Mouse (Mus musculus) liver, adult 2 months (tissue): ENCODE data around the gene Ankrd31. TPM values are rescaled to one million over a fixed set of nuclear protein-coding genes. Genes with fewer than 3 reads are reported as not detected.

ENCODE experiments used
- DNase-seq: peaks from one replicate; pipeline ENCODE4 v3.0.0-alpha.2; 2011; ENCODE audit warnings: low read depth, low spot score; ENCODE audit errors: extremely low read depth
- H3K27ac ChIP-seq: fragments of 200-500 bp; replicated peaks from 2 replicates; pipeline ENCODE4 v1.5.1; 2012; ENCODE audit warnings: low read depth, mild to moderate bottlenecking, control low read depth, inconsistent platforms, low read length; ENCODE audit not compliant: insufficient read depth
- H3K27me3 ChIP-seq: fragments of 200-500 bp; 2 replicates; pipeline ENCODE4 v1.6.1; 2012; ENCODE audit warnings: mild to moderate bottlenecking, moderate library complexity, low read length, inconsistent platforms; ENCODE audit not compliant: control insufficient read depth, insufficient read depth
- H3K36me3 ChIP-seq: fragments of 200-500 bp; 2 replicates; pipeline ENCODE4 v1.6.1; 2012; ENCODE audit warnings: low read length, inconsistent platforms; ENCODE audit not compliant: control insufficient read depth, insufficient read depth
- H3K4me1 ChIP-seq: fragments of 200-500 bp; 2 replicates; pipeline ENCODE4 v1.6.1; 2011; ENCODE audit warnings: low read length; ENCODE audit not compliant: control insufficient read depth, insufficient read depth
- H3K4me3 ChIP-seq: fragments of 200-500 bp; 2 replicates; pipeline ENCODE4 v1.5.1; 2011; ENCODE audit warnings: low read depth, mild to moderate bottlenecking, control low read depth, low read length, moderate library complexity; ENCODE audit not compliant: insufficient read depth
- H3K79me2 ChIP-seq: fragments of 200-500 bp; 2 replicates; pipeline ENCODE4 v1.6.1; 2012; ENCODE audit warnings: inconsistent platforms, mild to moderate bottlenecking, low read length, moderate library complexity; ENCODE audit not compliant: control insufficient read depth, insufficient read depth
- H3K9ac ChIP-seq: fragments of 200-500 bp; 2 replicates; pipeline ENCODE4 v1.6.1; 2012; ENCODE audit warnings: low read depth, mild to moderate bottlenecking, control low read depth, inconsistent platforms, low read length
- CTCF ChIP-seq: fragments of 200-500 bp; IDR thresholded peaks from 2 replicates; pipeline ENCODE4 v1.5.1; 2011; ENCODE audit warnings: low read depth, low read length, control low read depth
- POLR2A ChIP-seq: fragments of 200-500 bp; IDR thresholded peaks from 2 replicates; pipeline ENCODE4 v1.6.1; 2011; ENCODE audit warnings: low read length, control low read depth; ENCODE audit not compliant: insufficient read depth; ENCODE audit errors: extremely low read depth
- WGBS: fragments of 180-500 bp; shearing (Covaris S2); methylation state at CpG from one replicate; pipeline ENCODE4 v1.1.7; 2018; 5-methylcytosine and 5-hydroxymethylcytosine counted together
- polyA plus RNA-seq: library from polyadenylated mRNA; depleted of rRNA; stranded (reverse); fragments of >200 nt; gene quantifications from 2 replicates; pipeline ENCODE4 v1.2.3, GENCODE M21; 2012
- total RNA-seq: library from RNA; depleted of rRNA; stranded (reverse); fragments of >200 nt; gene quantifications from 2 replicates; pipeline ENCODE4 v1.2.3, GENCODE M21; 2014

Ankrd31 gene
- total and polyA plus RNA-seq, 2 experiments, result not detected

DNA sequence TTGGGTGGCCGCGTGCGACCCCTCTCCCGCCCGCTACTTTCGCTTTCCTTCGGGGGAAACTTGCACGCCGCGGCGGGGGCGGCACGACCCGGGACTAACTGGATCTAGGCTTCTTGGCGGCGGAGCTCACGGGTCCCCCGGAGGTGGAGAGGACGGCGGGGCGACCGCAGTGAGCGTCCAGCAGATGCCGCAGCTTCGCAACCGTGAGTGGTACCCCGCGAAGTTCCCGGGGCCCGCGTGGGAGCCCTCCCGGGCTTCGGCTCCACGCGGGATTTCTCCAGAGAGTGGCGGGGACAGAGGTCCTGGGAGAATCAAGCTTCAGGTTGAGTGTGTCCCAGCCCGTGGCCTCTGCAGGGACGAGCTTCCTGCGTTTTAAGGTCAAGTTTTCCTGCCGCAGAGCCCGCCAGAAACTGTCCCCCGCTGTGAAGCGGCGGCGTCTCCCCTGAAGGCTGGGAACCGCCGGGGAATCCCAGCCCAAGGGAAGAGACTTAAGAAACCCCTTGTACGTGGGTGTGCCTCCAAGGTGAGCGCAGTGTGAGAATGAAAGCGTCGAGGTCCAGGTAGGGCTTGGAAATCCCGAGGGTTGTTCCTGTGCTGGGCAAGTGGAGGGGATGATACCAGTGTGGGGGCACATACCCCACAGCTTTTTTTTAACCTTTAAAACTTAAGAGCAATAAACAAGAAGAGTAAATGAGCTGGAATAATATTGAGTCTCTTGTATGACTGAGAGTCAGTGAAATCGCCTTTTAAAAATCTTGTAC, 177.1 kb downstream of the Ankrd31 start:
- H3K27me3 ChIP-seq, result no peaks in the 10 kb centered on the region
- peaks cover 7% of the 10 kb centered on the region for H3K4me1 ChIP-seq
- H3K4me3 ChIP-seq, result peak overlapping the region; percentile 77
- H3K79me2 ChIP-seq, result no peaks in the 10 kb centered on the region
- H3K9ac ChIP-seq, result peak overlapping the region; percentile 88
- H3K27ac ChIP-seq, result no peak overlapping the region
- TF ChIP-seq POLR2A (no peak), CTCF (no peak)
- 1% methylated on average over 53 of the region's 53 CpGs for WGBS
- peak; percentile 5 for DNase-seq
- no peaks in the 10 kb centered on the region for H3K36me3 ChIP-seq

DNA sequence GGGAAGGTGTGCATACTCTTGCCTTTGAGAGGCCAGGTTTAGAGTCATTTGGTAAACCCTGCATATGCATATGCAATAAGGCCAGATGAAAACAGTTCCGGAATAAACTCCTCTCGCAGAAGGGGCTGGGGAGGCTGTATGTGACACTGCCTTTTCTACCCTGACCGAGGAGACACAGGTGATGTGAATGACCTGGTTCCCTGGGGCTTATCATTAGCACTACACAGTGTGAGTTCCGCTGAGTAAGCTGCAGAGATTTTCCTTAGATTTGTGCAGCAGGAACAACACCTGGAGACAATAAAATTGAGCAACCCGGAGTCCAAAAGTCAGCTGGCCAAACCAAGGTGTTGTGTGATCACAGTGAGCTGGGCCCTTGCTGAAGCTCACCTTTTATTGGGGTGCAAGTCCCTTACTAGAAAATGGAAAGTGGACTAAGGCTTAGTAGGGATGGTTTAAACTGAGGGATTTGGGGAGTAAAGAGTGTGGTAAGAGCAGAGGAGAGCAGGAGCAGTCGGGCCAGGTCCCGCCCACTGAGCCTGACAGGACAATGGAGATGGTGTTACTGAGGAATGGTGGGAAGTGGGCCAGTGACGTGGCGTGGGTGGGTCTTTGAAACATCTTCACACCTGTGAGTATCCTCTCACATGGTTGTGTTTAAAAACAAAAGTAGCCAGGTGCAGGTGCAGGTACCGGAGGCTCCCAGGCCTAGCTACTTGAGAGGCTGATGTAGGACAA, 178.1 kb downstream of the Ankrd31 start:
- Histone ChIP-seq H3K27me3 (no peaks in the 10 kb centered on the region), H3K27ac (no peak overlapping the region), H3K36me3 (no peaks in the 10 kb centered on the region), H3K4me1 (peaks cover 7% of the 10 kb centered on the region), H3K79me2 (no peaks in the 10 kb centered on the region), H3K4me3 (no peak overlapping the region), H3K9ac (no peak overlapping the region)
- WGBS, result 65% methylated on average over 10 of the region's 10 CpGs
- TF ChIP-seq CTCF, result no peak
- TF ChIP-seq POLR2A, result no peak
- peak; percentile 61 for DNase-seq

DNA sequence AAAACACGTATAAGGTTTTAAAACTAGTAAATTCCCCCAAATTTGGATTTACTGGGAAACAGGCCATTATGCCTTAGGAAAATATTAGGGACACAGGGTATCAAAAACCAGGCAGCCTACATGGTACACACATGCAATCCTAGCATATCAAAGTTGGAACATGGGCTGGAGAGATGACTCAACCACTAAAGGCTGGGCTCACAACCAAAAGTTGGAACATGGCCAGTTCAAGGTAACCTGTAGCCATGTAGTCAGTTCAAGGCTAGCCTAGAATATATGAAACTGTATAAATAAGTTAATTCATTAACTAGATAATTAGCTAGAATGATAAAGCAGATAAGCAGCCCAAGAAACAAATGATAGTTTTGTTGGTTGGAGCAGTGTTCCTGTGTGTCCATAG, 179.7 kb downstream of the Ankrd31 start:
- Histone ChIP-seq H3K27me3 (no peaks in the 10 kb centered on the region), H3K27ac (no peak overlapping the region), H3K36me3 (no peaks in the 10 kb centered on the region), H3K9ac (no peak overlapping the region), H3K79me2 (no peaks in the 10 kb centered on the region), H3K4me3 (no peak overlapping the region), H3K4me1 (peaks cover 7% of the 10 kb centered on the region)
- peak; percentile 24 for DNase-seq
- no peak for TF ChIP-seq POLR2A
- no peak for TF ChIP-seq CTCF
- WGBS, result 89% methylated on average over 1 of the region's 1 CpGs

DNA sequence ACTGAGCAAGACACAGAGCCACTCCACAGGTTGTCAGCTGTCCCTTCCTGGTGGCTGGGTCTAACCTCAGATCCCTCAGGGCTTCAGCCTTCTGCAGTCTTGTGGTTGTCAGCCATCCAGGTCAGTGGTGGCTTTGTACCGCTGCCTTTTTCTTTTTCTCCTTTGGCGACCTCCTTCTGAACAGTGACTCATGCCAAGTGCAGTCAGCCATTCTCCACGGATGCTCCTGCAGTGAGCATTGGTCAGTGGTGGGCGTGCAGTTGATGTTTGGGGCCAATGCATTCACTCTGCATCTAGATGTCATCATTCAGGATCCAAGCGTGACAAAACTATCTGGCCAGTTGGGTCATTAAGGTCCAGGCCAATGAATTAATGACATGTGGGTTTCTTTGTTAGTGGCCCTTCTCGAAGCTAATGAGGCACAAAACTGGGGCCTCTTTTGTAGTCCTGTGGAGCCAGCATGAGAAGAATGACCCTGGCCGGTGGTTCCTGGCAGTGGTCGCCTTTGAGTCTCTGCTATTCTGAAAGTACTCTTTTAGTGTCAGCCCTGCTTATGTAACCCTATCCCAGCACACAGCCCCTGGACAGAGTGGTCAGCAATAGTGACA, 180.5 kb downstream of the Ankrd31 start:
- H3K9ac ChIP-seq, result no peak overlapping the region
- H3K27ac ChIP-seq, result no peak overlapping the region
- H3K79me2 ChIP-seq, result no peaks in the 10 kb centered on the region
- H3K27me3 ChIP-seq, result no peaks in the 10 kb centered on the region
- no peak for DNase-seq
- H3K4me3 ChIP-seq, result no peak overlapping the region
- no peaks in the 10 kb centered on the region for H3K36me3 ChIP-seq
- TF ChIP-seq CTCF (no peak), POLR2A (no peak)
- peaks cover 7% of the 10 kb centered on the region for H3K4me1 ChIP-seq
- WGBS, result 80% methylated on average over 8 of the region's 8 CpGs

DNA sequence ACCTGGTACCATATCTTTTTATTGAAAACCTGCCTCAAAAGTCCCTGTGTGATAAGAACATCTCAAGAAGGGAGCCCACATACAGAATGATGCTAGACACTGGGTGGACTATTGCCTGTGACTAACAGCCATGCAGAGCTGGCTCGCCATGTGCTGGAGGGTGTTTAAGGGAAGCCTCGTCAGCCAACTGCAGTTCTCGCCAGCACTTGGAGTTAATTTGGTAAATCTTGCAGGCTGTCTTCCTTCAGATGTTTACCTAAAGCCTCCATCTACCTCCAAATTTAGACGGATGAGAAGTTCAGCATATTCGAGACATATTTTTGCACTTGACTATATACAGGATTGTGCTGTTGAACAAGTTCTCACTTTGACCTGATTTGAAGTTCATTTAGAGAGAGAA, 184.7 kb downstream of the Ankrd31 start:
- 92% methylated on average over 5 of the region's 5 CpGs for WGBS
- no peak overlapping the region for H3K4me3 ChIP-seq
- no peak overlapping the region for H3K27ac ChIP-seq
- H3K9ac ChIP-seq, result no peak overlapping the region
- H3K79me2 ChIP-seq, result no peaks in the 10 kb centered on the region
- TF ChIP-seq POLR2A, result no peak
- no peak for TF ChIP-seq CTCF
- H3K4me1 ChIP-seq, result no peaks in the 10 kb centered on the region
- DNase-seq, result no peak
- H3K36me3 ChIP-seq, result peaks cover 3% of the 10 kb centered on the region; the same call in 1 of the 2 replicates
- H3K27me3 ChIP-seq, result no peaks in the 10 kb centered on the region

DNA sequence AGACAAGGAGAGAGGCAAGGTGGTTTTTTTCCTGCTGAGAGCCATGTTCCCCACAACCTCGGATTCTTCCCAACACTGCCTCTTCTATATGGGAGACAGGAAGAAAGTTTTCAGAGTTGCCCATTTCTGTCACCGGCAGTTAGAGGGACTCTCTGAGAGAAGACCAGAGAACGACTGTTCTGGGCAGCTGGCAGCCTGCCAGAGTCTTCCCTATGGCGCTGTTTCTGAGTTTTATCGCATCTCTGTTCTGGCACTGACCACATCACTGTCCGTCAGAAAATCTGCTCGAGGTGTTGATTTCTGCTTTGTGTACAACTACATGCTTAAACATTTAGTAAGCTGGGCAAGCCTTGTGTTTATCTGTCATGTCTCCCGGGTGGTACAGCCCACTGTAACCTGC, 185.3 kb downstream of the Ankrd31 start:
- Histone ChIP-seq H3K27me3 (no peaks in the 10 kb centered on the region), H3K4me3 (no peak overlapping the region), H3K9ac (no peak overlapping the region), H3K4me1 (no peaks in the 10 kb centered on the region), H3K79me2 (no peaks in the 10 kb centered on the region), H3K36me3 (peaks cover 4% of the 10 kb centered on the region; the same call in 1 of the 2 replicates), H3K27ac (no peak overlapping the region)
- DNase-seq, result no peak
- 70% methylated on average over 8 of the region's 8 CpGs for WGBS
- TF ChIP-seq CTCF (no peak), POLR2A (no peak)
